Comparison of ENCODE assay signal across 8 mouse cellular contexts in the genomic region with DNA sequence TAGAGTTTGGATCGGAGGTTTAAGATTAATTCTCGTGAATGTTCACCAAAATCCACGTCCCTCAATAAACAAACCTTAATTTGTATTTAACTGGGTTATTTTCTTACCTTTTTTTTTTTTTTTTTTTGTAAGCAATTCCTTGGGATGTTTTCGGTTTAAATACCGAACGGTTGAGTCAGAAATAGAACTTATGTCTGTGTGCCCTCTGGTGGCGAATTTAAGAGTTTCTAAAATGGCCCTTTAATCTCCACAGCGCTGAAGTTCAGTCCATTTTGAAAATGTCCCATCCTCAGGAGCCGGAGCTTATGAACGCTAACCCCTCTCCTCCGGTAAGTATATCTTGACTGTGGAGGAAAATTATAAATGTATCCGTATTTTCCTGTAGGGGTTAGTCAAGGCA.
A peak's percentile ranks its signal among the peaks of the same experiment; 100 is the strongest.
DNase-seq lines count a peak whose midpoint lies in the region; ATAC-seq and TF ChIP-seq lines count a peak whose summit lies in the region.

No protein-coding gene starts in this region.

- H3K4me3 ChIP-seq in forebrain, embryonic 13.5 days: peak overlapping the region; percentile 63
- peak overlapping the region; percentile 77 for H3K4me3 ChIP-seq in intestine, embryonic 16.5 days (ENCODE audit: low read length)
- H3K4me3 ChIP-seq in liver, embryonic 11.5 days (ENCODE audit: low read depth, low read length): peak overlapping the region; percentile 67
- H3K4me3 ChIP-seq in midbrain, postnatal 0 days (ENCODE audit: low read depth, low read length): peak overlapping the region; percentile 56

- no peak for ATAC-seq in forebrain, embryonic 13.5 days
- ATAC-seq in intestine, embryonic 16.5 days: no peak
- ATAC-seq in liver, embryonic 11.5 days (replicated peaks; ENCODE audit: low FRiP score): no peak
- no peak for ATAC-seq in midbrain, postnatal 0 days (ENCODE audit: low FRiP score)

- DNase-seq in right cerebral cortex, adult 2 months (ENCODE audit: low spot score in 2 of 2): peak; percentile 57 to 78
- DNase-seq in right cerebral cortex, postnatal 4 days: no peak
- DNase-seq in cerebellum, adult 11-12 months: peak; percentile 54
- DNase-seq in liver, embryonic 11.5 days (ENCODE audit: low spot score): no peak
- DNase-seq in midbrain, postnatal 0 days (ENCODE audit: low spot score): peak; percentile 90
- DNase-seq in thymus, postnatal 4 days: peak; percentile 63

- peak; percentile 80 for TF ChIP-seq CTCF in midbrain, postnatal 0 days (IDR thresholded peaks at IDR 0.05)

- peak overlapping the region; percentile 94 for H3K4me2 ChIP-seq in forebrain, embryonic 13.5 days
- H3K4me2 ChIP-seq in intestine, embryonic 16.5 days (ENCODE audit: low read depth, low read length): peak overlapping the region; percentile 61
- peak overlapping the region; percentile 96 for H3K4me2 ChIP-seq in liver, embryonic 11.5 days
- H3K4me2 ChIP-seq in midbrain, postnatal 0 days (ENCODE audit: low read depth, low read length, poor library complexity, severe bottlenecking): peak overlapping the region; percentile 99

- H3K4me1 ChIP-seq in forebrain, embryonic 13.5 days: peaks cover 11% of the 10 kb centered on the region
- peaks cover 9% of the 10 kb centered on the region for H3K4me1 ChIP-seq in intestine, embryonic 16.5 days (ENCODE audit: control insufficient read depth, insufficient read depth, low read length)
- H3K4me1 ChIP-seq in liver, embryonic 11.5 days (replicated peaks; ENCODE audit: control insufficient read depth, insufficient read depth, low read length): no peaks in the 10 kb centered on the region
- no peaks in the 10 kb centered on the region for H3K4me1 ChIP-seq in midbrain, postnatal 0 days (ENCODE audit: insufficient read depth, low read length)

- H3K9ac ChIP-seq in forebrain, embryonic 13.5 days: no peak overlapping the region
- peak overlapping the region; percentile 84; the same call in 1 of the 2 replicates for H3K9ac ChIP-seq in intestine, embryonic 16.5 days (ENCODE audit: low read depth, low read length)
- peak overlapping the region; percentile 72 for H3K9ac ChIP-seq in liver, embryonic 11.5 days (ENCODE audit: low read depth, low read length)
- H3K9ac ChIP-seq in midbrain, postnatal 0 days (replicated peaks; ENCODE audit: low read length, poor library complexity, severe bottlenecking): peak overlapping the region; percentile 80; the same call in 1 of the 2 replicates

- peaks cover 19% of the 10 kb centered on the region for H3K27me3 ChIP-seq in forebrain, embryonic 13.5 days
- H3K27me3 ChIP-seq in intestine, embryonic 16.5 days (replicated peaks; ENCODE audit: control insufficient read depth, insufficient read depth, low read length): no peaks in the 10 kb centered on the region
- peaks cover 11% of the 10 kb centered on the region for H3K27me3 ChIP-seq in liver, embryonic 11.5 days (replicated peaks; ENCODE audit: control insufficient read depth, insufficient read depth, low read length)
- H3K27me3 ChIP-seq in midbrain, postnatal 0 days (ENCODE audit: insufficient read depth, low read length): no peaks in the 10 kb centered on the region

- peaks cover 16% of the 10 kb centered on the region; the same call in 1 of the 2 replicates for H3K36me3 ChIP-seq in forebrain, embryonic 13.5 days (ENCODE audit: poor library complexity, severe bottlenecking)
- no peaks in the 10 kb centered on the region for H3K36me3 ChIP-seq in intestine, embryonic 16.5 days (ENCODE audit: control insufficient read depth, insufficient read depth, low read length)
- H3K36me3 ChIP-seq in liver, embryonic 11.5 days (ENCODE audit: control insufficient read depth, insufficient read depth, low read length): peaks cover 6% of the 10 kb centered on the region; the same call in 1 of the 2 replicates
- H3K36me3 ChIP-seq in midbrain, postnatal 0 days (ENCODE audit: insufficient read depth, low read length): peaks cover 18% of the 10 kb centered on the region; the same call in 1 of the 2 replicates

- no peaks in the 10 kb centered on the region for H3K9me3 ChIP-seq in forebrain, embryonic 13.5 days (replicated peaks)
- H3K9me3 ChIP-seq in intestine, embryonic 16.5 days (ENCODE audit: control insufficient read depth, low read length): no peaks in the 10 kb centered on the region
- H3K9me3 ChIP-seq in liver, embryonic 11.5 days (ENCODE audit: control insufficient read depth, low read length): no peaks in the 10 kb centered on the region
- H3K9me3 ChIP-seq in midbrain, postnatal 0 days (ENCODE audit: low read length): no peaks in the 10 kb centered on the region

- H3K27ac ChIP-seq in forebrain, embryonic 13.5 days: no peak overlapping the region
- H3K27ac ChIP-seq in intestine, embryonic 16.5 days (ENCODE audit: low read length): no peak overlapping the region
- peak overlapping the region; percentile 45; the same call in 1 of the 2 replicates for H3K27ac ChIP-seq in liver, embryonic 11.5 days (ENCODE audit: low read depth, low read length)
- no peak overlapping the region for H3K27ac ChIP-seq in midbrain, postnatal 0 days (ENCODE audit: low read depth, low read length)

- 11% methylated on average over 12 of the region's 12 CpGs for WGBS in forebrain, embryonic 13.5 days
- 6% methylated on average over 12 of the region's 12 CpGs for WGBS in intestine, embryonic 16.5 days
- 9% methylated on average over 12 of the region's 12 CpGs for WGBS in liver, embryonic 11.5 days
- 7% methylated on average over 12 of the region's 12 CpGs for WGBS in midbrain, postnatal 0 days

Comparison
In these comparisons a context has a peak if more than half of its experiments do, and no peak if none do; other contexts are left out.
1. DNase-seq: peak in right cerebral cortex, adult 2 months (2 of 2), cerebellum, adult 11-12 months (single experiment), midbrain, postnatal 0 days (single experiment) and thymus, postnatal 4 days (single experiment); none in right cerebral cortex, postnatal 4 days (single experiment) and liver, embryonic 11.5 days (single experiment).
2. Peak in every context shown above with its lines, with median percentiles within 50 percentile points of each other: H3K4me2 ChIP-seq and H3K4me3 ChIP-seq.